Mouse (Mus musculus) forebrain, embryonic 14.5 days (tissue): Measurements from ENCODE around the gene Unc119b. TPM values are rescaled to one million over a fixed set of nuclear protein-coding genes. Genes with fewer than 3 reads are reported as not detected.
A peak's percentile ranks its signal among the peaks of the same experiment; 100 is the strongest.

Source experiments
- ATAC-seq: fragments of 200-750 bp; cut with Nextera tagmentation; 2 replicates; pipeline ENCODE4 v1.8.0; 2017; ENCODE audit warnings: mild to moderate bottlenecking, moderate library complexity
- DNase-seq: peaks from one replicate; pipeline ENCODE4 v3.0.0-alpha.2; 2015; ENCODE audit warnings: low spot score
- H3K27ac ChIP-seq: fragments of 300-500 bp; sonication (generic); 2 replicates; pipeline ENCODE4 v1.5.1; 2014; ENCODE audit warnings: low read depth, mild to moderate bottlenecking, control low read depth, low read length, moderate library complexity
- H3K27me3 ChIP-seq: fragments of 300-500 bp; sonication (generic); replicated peaks from 2 replicates; pipeline ENCODE4 v1.6.1; 2014; ENCODE audit warnings: low read length, control low read depth, mixed read lengths; ENCODE audit not compliant: control insufficient read depth, insufficient read depth
- H3K36me3 ChIP-seq: fragments of 300-500 bp; sonication (generic); 2 replicates; pipeline ENCODE4 v1.6.1; 2014; ENCODE audit warnings: low read length, control low read depth; ENCODE audit not compliant: control insufficient read depth, insufficient read depth
- H3K4me1 ChIP-seq: fragments of 300-500 bp; sonication (generic); 2 replicates; pipeline ENCODE4 v1.6.1; 2014; ENCODE audit warnings: antibody characterized with exemption, low read length, control low read depth; ENCODE audit not compliant: control insufficient read depth, insufficient read depth
- H3K4me2 ChIP-seq: fragments of 300-500 bp; sonication (generic); 2 replicates; pipeline ENCODE4 v1.6.1; 2014; ENCODE audit warnings: mild to moderate bottlenecking, control low read depth, low read length
- H3K4me3 ChIP-seq: fragments of 300-500 bp; sonication (generic); 2 replicates; pipeline ENCODE4 v1.5.1; 2014; ENCODE audit warnings: low read depth, low read length, control low read depth
- H3K9ac ChIP-seq: fragments of 300-500 bp; sonication (generic); 2 replicates; pipeline ENCODE4 v1.6.1; 2014; ENCODE audit warnings: mild to moderate bottlenecking, low read length, control low read depth, moderate library complexity
- H3K9me3 ChIP-seq: fragments of 300-500 bp; sonication (generic); replicated peaks from 2 replicates; pipeline ENCODE4 v1.6.1; 2016; ENCODE audit warnings: low read length, control low read depth, mixed read lengths; ENCODE audit not compliant: control insufficient read depth
- WGBS: fragments of 180-500 bp; shearing (Covaris S2); extraction: QIAGEN DNeasy Blood & Tissue Kit; methylation state at CpG from one replicate; pipeline ENCODE4 v1.1.7; 2014; 5-methylcytosine and 5-hydroxymethylcytosine counted together
- polyA plus RNA-seq: library from polyadenylated mRNA; unstranded; fragments of >200 nt; fragmentation: Nextera tagmentation; extraction: Ambion mirVana; gene quantifications from 2 replicates; pipeline ENCODE4 v1.2.1, GENCODE M21; 2014

Unc119b gene
- polyA plus RNA-seq, result 35.4 and 37.8 TPM in 2 replicates

DNA sequence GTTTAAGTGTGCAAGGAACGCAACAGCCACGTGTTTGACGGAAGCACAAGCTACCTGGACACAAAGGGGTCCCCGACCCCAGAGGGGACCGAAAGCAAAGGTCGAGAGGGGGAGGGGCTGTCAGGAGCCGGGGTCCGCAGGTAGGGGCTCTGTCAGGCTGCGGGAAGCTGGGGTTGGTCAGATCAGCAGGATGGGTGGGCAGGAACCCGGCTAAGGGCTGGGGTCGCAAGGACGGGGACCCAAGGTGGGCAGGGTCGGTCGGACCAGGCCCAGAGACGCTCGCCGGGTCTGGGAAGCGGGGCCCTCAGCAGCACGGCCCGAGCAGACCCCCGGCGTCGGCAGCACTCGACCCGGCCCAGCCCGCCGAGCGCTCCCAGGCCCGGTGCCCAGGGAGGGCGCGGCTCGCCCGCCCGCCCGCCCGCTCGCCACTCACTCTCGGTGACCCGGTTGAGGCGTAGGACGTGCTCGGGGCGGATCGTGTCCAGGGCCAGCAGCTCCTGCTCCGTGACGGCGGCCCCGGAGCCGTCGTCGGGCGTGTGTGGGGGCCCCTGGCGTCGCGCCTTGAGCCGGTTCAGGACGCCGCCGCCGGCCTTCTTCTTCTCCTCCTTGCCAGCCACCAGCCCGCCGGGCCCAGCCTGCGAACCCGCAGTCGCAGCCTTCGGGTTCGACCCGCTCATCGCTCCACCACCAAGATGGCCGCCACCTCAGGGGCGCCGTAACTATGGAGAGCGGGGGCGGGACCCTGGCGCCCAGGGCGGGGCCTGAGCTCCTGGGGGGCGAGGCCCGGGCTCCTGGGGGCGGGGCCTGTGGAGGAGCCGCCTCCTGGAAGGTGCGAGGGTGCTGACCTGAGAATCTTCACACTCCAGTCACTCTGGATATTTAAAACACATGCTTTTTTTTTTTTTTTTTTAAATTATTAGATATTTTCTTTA lies at the start of gene Unc119b:
Gene Unc119b (minus strand): TSS at position 742 of the 932 bp plus-strand sequence.
- H3K4me3 ChIP-seq, result peak within 1 kb of the TSS; percentile 88
- ATAC-seq (peak; percentile 95), DNase-seq (peak; percentile 89)
- WGBS, result under 1% methylated on average over 51 of the region's 81 CpGs
- H3K4me1 ChIP-seq, result peaks cover 8% of the 10 kb centered on the region
- peaks cover 9% of the 10 kb centered on the region for H3K36me3 ChIP-seq
- H3K9ac ChIP-seq, result peak within 1 kb of the TSS; percentile 89
- peak within 1 kb of the TSS; percentile 90 for H3K4me2 ChIP-seq
- H3K9me3 ChIP-seq, result no peaks in the 10 kb centered on the region
- H3K27ac ChIP-seq, result peak within 1 kb of the TSS; percentile 33; the same call in 1 of the 2 replicates
- no peaks in the 10 kb centered on the region for H3K27me3 ChIP-seq

DNA sequence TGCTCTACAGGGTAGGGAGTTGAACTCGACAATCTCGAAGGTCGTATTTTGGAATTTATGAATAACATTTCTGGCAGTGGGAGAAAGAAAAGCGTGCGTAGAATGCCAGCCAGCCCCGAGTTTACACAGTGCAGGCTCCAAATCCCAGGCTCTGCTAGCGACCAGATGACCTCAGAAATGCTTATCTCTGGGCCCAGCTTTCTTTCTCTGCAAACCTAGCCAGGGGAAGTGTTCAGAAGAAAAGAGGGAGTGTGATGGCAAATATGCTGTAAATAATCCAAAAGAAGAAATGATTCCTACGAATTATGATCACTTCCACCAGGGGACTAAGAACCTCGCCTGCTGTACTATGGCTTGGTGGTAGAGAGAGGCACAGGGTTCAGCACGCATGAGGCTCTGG lies 48.7 kb upstream of the Unc119b start:
- H3K27me3 ChIP-seq, result no peaks in the 10 kb centered on the region
- no peak for ATAC-seq
- H3K9ac ChIP-seq, result no peak overlapping the region
- H3K36me3 ChIP-seq, result no peaks in the 10 kb centered on the region
- H3K4me1 ChIP-seq, result peaks cover 15% of the 10 kb centered on the region
- DNase-seq, result no peak
- WGBS, result 88% methylated on average over 10 of the region's 10 CpGs
- H3K4me2 ChIP-seq, result no peak overlapping the region
- H3K4me3 ChIP-seq, result no peak overlapping the region
- no peaks in the 10 kb centered on the region for H3K9me3 ChIP-seq
- H3K27ac ChIP-seq, result no peak overlapping the region

- 49% methylated on average over 8 of the region's 8 CpGs for WGBS
Observed at GRCm38 (mm10) chr5:115182925-115183324, 48.1 kb upstream of the Unc119b start.

DNA sequence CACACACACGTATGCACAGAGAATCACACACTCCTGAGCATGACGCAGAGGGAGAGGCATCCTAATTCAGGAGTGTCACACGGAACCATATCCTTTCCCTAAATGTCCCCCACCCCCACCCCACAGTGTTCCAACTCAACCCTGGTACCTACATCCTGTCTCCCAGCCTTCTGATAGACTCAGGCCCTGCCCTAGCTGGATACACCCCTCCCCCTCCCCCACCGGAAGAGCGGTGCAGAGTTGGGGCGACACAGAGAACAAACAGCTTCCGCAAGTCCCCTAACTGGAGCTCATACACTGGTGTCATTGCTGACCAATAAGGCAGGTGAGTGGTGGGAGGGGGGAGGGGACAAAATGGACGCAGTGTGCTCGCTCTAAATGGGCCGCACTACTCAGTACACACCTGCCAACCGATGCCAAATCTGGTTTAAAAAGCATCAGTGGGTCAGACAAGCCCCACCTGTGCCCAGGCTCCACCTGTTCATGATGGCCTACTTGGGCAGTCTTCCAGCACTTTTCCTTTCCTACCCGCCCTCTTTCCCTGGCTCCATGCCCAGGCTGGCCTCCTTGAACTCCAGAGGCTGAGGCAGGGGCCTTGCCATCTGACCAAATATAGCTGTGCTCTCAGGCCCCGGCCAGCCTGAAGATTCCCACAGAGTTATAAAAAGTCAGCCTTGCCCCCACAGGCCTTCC lies 46.6 kb upstream of the Unc119b start:
- no peak overlapping the region for H3K9ac ChIP-seq
- H3K27me3 ChIP-seq, result no peaks in the 10 kb centered on the region
- H3K27ac ChIP-seq, result no peak overlapping the region
- peaks cover 3% of the 10 kb centered on the region; the same call in 1 of the 2 replicates for H3K4me1 ChIP-seq
- no peaks in the 10 kb centered on the region for H3K9me3 ChIP-seq
- no peak overlapping the region for H3K4me3 ChIP-seq
- no peak overlapping the region for H3K4me2 ChIP-seq
- H3K36me3 ChIP-seq, result no peaks in the 10 kb centered on the region
- ATAC-seq, result no peak
- 71% methylated on average over 13 of the region's 13 CpGs for WGBS
- DNase-seq, result no peak

More at GRCm38 (mm10) chr5:115182925-115183324, 48.1 kb upstream of the Unc119b start:
- H3K27ac ChIP-seq, result no peak overlapping the region
- H3K4me2 ChIP-seq, result no peak overlapping the region
- no peak overlapping the region for H3K9ac ChIP-seq
- DNase-seq, result no peak
- H3K36me3 ChIP-seq, result no peaks in the 10 kb centered on the region
- ATAC-seq, result no peak
- H3K4me1 ChIP-seq, result peaks cover 15% of the 10 kb centered on the region
- no peaks in the 10 kb centered on the region for H3K27me3 ChIP-seq
- H3K4me3 ChIP-seq, result no peak overlapping the region
- no peaks in the 10 kb centered on the region for H3K9me3 ChIP-seq

- no peak for ATAC-seq
- no peak overlapping the region for H3K27ac ChIP-seq
- 91% methylated on average over 11 of the region's 11 CpGs for WGBS
- no peak overlapping the region for H3K4me3 ChIP-seq
- no peaks in the 10 kb centered on the region for H3K36me3 ChIP-seq
- H3K4me1 ChIP-seq, result no peaks in the 10 kb centered on the region
- no peak overlapping the region for H3K4me2 ChIP-seq
- no peak for DNase-seq
- no peak overlapping the region for H3K9ac ChIP-seq
- no peaks in the 10 kb centered on the region for H3K9me3 ChIP-seq
- no peaks in the 10 kb centered on the region for H3K27me3 ChIP-seq
Observed at GRCm38 (mm10) chr5:115179596-115179995, 44.8 kb upstream of the Unc119b start.

DNA sequence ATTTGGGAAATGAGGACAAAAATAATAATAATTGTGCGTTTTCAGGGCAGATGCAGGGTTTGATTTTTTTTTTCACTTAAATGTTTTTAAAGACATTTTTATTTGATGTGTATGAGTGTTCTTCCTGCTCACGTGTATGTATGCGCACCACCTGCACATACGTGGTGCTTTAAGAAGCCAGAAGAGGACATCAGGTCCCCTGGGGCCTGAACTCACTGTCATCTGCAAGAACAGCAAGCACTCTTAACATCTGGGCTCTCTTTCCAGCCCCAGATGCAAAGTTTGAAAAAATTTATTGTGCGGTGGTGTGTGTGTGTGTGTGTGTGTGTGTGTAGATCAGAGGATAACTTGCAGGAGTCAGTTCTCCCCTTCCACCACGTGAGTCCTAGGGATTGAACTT lies 43.1 kb upstream of the Unc119b start:
- no peaks in the 10 kb centered on the region for H3K36me3 ChIP-seq
- no peaks in the 10 kb centered on the region for H3K4me1 ChIP-seq
- no peaks in the 10 kb centered on the region; the same call in 1 of the 2 replicates for H3K9me3 ChIP-seq
- WGBS, result 81% methylated on average over 6 of the region's 6 CpGs
- no peaks in the 10 kb centered on the region for H3K27me3 ChIP-seq
- no peak overlapping the region for H3K27ac ChIP-seq
- no peak overlapping the region for H3K4me3 ChIP-seq
- no peak overlapping the region for H3K4me2 ChIP-seq
- H3K9ac ChIP-seq, result no peak overlapping the region
- DNase-seq (no peak), ATAC-seq (no peak)

GRCm38 (mm10) chr5:115174554-115174953 lies 39.8 kb upstream of the Unc119b start:
- H3K9me3 ChIP-seq, result no peaks in the 10 kb centered on the region; the same call in 1 of the 2 replicates
- H3K27me3 ChIP-seq, result no peaks in the 10 kb centered on the region
- H3K27ac ChIP-seq, result no peak overlapping the region
- no peaks in the 10 kb centered on the region for H3K4me1 ChIP-seq
- 75% methylated on average over 1 of the region's 1 CpGs for WGBS
- no peak overlapping the region for H3K4me2 ChIP-seq
- ATAC-seq, result no peak
- no peak overlapping the region for H3K4me3 ChIP-seq
- DNase-seq, result no peak
- H3K36me3 ChIP-seq, result no peaks in the 10 kb centered on the region
- no peak overlapping the region for H3K9ac ChIP-seq

DNA sequence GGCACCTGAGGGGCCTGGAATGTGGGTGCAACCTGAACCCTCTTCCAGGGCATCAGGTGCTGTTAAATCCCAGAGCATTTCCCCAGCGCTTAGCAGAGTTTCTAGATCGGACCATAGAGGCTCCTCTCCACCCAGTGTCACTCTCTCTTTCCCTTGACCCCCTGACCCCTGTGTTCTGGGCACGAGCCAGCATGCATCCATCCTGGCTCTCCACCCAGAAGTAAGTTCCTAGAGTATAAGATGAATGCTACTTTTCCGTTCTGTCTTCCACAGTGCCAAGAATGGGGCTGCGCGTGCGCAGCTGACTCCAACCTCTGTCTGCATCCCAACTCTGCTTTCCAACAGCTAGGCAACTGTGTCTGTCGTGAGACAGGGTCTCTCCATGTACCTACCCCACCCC lies 35.4 kb upstream of the Unc119b start:
- WGBS, result 92% methylated on average over 8 of the region's 8 CpGs
- no peak for DNase-seq

More for the DNA sequence above, 35.4 kb upstream of the Unc119b start:
- Histone ChIP-seq H3K9me3 (no peaks in the 10 kb centered on the region; the same call in 1 of the 2 replicates), H3K9ac (no peak overlapping the region), H3K4me2 (no peak overlapping the region), H3K4me1 (no peaks in the 10 kb centered on the region), H3K27ac (no peak overlapping the region), H3K36me3 (no peaks in the 10 kb centered on the region), H3K27me3 (no peaks in the 10 kb centered on the region), H3K4me3 (no peak overlapping the region)
- ATAC-seq, result no peak
